ENCODE assay signal across 25 mouse cellular contexts in the genomic region with DNA sequence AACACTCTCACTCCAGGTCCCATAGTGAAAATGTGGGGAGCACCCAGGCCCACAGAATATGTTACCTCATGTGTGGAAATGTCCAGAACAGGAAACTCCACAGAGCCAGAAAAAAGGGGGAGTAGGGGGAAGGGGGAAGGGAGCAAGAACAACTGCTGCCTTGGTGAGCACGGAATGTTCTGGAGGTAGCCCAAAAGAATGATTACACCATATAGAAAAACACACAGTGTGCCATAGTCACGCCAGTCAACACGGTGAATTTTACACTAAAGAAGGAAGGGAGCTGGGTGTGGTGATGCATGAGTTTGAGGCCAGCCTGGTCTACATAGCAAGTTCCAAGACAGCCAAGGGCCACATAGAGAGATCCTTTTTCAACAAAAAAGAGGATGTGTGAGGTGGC. TPM values are rescaled to one million over a fixed set of nuclear protein-coding genes. Genes with fewer than 3 reads are reported as not detected.
DNase-seq lines count a peak whose midpoint lies in the region; ATAC-seq and TF ChIP-seq lines count a peak whose summit lies in the region.
"Had no signal": no experiment of that assay in that cellular context is flagged by ENCODE, and none has a peak within 500 bp of the region (broad histone marks: within the 10 kb centered on the region; RNA-seq: fewer than 3 reads in every experiment).

No protein-coding gene starts in this region.

- TF ChIP-seq POLR2A in CH12.LX (IDR thresholded peaks at IDR 0.05; ENCODE audit: low read depth, low read length): no peak

- H3K9ac ChIP-seq in lung, postnatal 0 days (replicated peaks; ENCODE audit: low read depth): no peak overlapping the region
- no peak overlapping the region for H3K9ac ChIP-seq in CH12.LX (ENCODE audit: insufficient read depth, low read depth)

- no peak for TF ChIP-seq RAD21 in CH12.LX (IDR thresholded peaks at IDR 0.05; ENCODE audit: low read depth, low read length)

- DNase-seq in lung, postnatal 0 days (ENCODE audit: low spot score): peak; percentile 51
- no peak for DNase-seq in lung, postnatal 10 days
- peak; percentile 73 for DNase-seq in A20 (ENCODE audit: low read depth, low spot score)
- no peak for DNase-seq in CH12.LX (ENCODE audit: extremely low read depth)
- DNase-seq in NIH3T3 (ENCODE audit: low read depth): peak; percentile 46
- no peak for DNase-seq in right cerebral cortex, postnatal 10 days (ENCODE audit: low spot score in 2 of 2)
- no peak for DNase-seq in midbrain, embryonic 10.5 days (ENCODE audit: low spot score)
- no peak for DNase-seq in adrenal gland, adult (ENCODE audit: inconsistent age in 2 of 2, low spot score in 1 of 2)
- DNase-seq: adrenal gland, adult 2 months; adrenal gland, adult 8-10 months; adrenal gland, postnatal 10 days; adrenal gland, postnatal 14 days; adrenal gland, postnatal 25 days; adrenal gland, postnatal 36 days; B cell, adult 2 months; cerebellum, adult 11 months; cerebellum, adult 11-12 months; cerebellum, adult 18-20 months; cerebellum, adult 2 months; cerebellum, adult 8-10 months; cerebellum, adult 9-10 months had no signal

- 59% methylated on average over 3 of the region's 3 CpGs for WGBS in lung, postnatal 0 days
- 85% methylated on average over 3 of the region's 3 CpGs for WGBS in midbrain, embryonic 10.5 days

- dilution Hi-C loops in CH12.LX (cut with MboI; ENCODE audit: extremely low pct_ligation_motif_present, extremely low pct_unique_long_range_greater_than_20kb, low sequenced_read_pairs): no loop called here

- no peaks in the 10 kb centered on the region for H3K36me3 ChIP-seq in lung, postnatal 0 days (ENCODE audit: insufficient read depth, low read length)
- peaks cover 64 to 77% of the 10 kb centered on the region in 2 experiments for H3K36me3 ChIP-seq in CH12.LX (replicated peaks in 1 of 2; ENCODE audit: control insufficient read depth in 1 of 2, insufficient read depth in 1 of 2, low read length in 1 of 2)
- no peaks in the 10 kb centered on the region for H3K36me3 ChIP-seq in midbrain, embryonic 10.5 days
- H3K36me3 ChIP-seq: G1E had no signal

- no peaks in the 10 kb centered on the region for H3K9me3 ChIP-seq in lung, postnatal 0 days (ENCODE audit: low read length)
- H3K9me3 ChIP-seq in CH12.LX (replicated peaks; ENCODE audit: low read length): no peaks in the 10 kb centered on the region
- no peaks in the 10 kb centered on the region for H3K9me3 ChIP-seq in midbrain, embryonic 10.5 days (replicated peaks)
- H3K9me3 ChIP-seq: G1E had no signal

- H3K4me2 ChIP-seq in lung, postnatal 0 days (replicated peaks; ENCODE audit: low read depth, low read length): no peak overlapping the region
- H3K4me2 ChIP-seq in CH12.LX (ENCODE audit: insufficient read depth, low read depth, poor library complexity, severe bottlenecking): no peak overlapping the region

- ATAC-seq in lung, postnatal 0 days: peak; percentile 27; the same call in 1 of the 2 replicates
- ATAC-seq: activated CD4-positive, CD25-positive, alpha-beta regulatory T cell, adult 4 months; CD4-positive, CD25-positive, alpha-beta regulatory T cell, adult 4 months; Patski had no signal

- in situ Hi-C loops in CH12.LX (cut with MboI; ENCODE audit: low pct_ligation_motif_present, low pct_unique_long_range_greater_than_20kb, low sequenced_read_pairs): no loop called here

- H3K79me2 ChIP-seq in CH12.LX (replicated peaks; ENCODE audit: control insufficient read depth, extremely low read depth, insufficient read depth, poor library complexity, severe bottlenecking): peaks cover 42% of the 10 kb centered on the region

- H3K27me3 ChIP-seq in lung, postnatal 0 days (replicated peaks; ENCODE audit: insufficient read depth, low read length): no peaks in the 10 kb centered on the region
- H3K27me3 ChIP-seq in CH12.LX (replicated peaks): no peaks in the 10 kb centered on the region
- H3K27me3 ChIP-seq in midbrain, embryonic 10.5 days (ENCODE audit: low read depth, poor library complexity, severe bottlenecking): peaks cover 43% of the 10 kb centered on the region

- TF ChIP-seq EP300 in lung, postnatal 0 days (IDR thresholded peaks at IDR 0.05): peak; percentile 71
- TF ChIP-seq EP300 in CH12.LX (IDR thresholded peaks at IDR 0.05; ENCODE audit: low read length): no peak

- H3K4me3 ChIP-seq in lung, postnatal 0 days (ENCODE audit: low read depth, low read length): no peak overlapping the region
- no peak overlapping the region for H3K4me3 ChIP-seq in CH12.LX (replicated peaks in 1 of 3; ENCODE audit: low read depth in 2 of 3, low read length in 2 of 3, poor library complexity in 1 of 3)
- no peak overlapping the region for H3K4me3 ChIP-seq in midbrain, embryonic 10.5 days

- no peak overlapping the region for H3K27ac ChIP-seq in lung, postnatal 0 days (ENCODE audit: low read length)
- peak overlapping the region; percentile 19; the same call in 1 of the 2 replicates for H3K27ac ChIP-seq in CH12.LX (ENCODE audit: insufficient read depth, low read depth)
- H3K27ac ChIP-seq in midbrain, embryonic 10.5 days (replicated peaks): no peak overlapping the region

- no peaks in the 10 kb centered on the region; the same call in 1 of the 2 replicates for H3K4me1 ChIP-seq in lung, postnatal 0 days (ENCODE audit: insufficient read depth, low read depth, low read length)
- H3K4me1 ChIP-seq in CH12.LX (ENCODE audit: control insufficient read depth in 1 of 2, insufficient read depth in 2 of 2): peaks cover 49 to 95% of the 10 kb centered on the region in 2 experiments
- peaks cover 33% of the 10 kb centered on the region for H3K4me1 ChIP-seq in midbrain, embryonic 10.5 days

- TF ChIP-seq CTCF in lung, postnatal 0 days (IDR thresholded peaks at IDR 0.05): no peak
- TF ChIP-seq CTCF in CH12.LX (conservative IDR thresholded peaks at IDR 0.05 in 1 of 2, IDR thresholded peaks at IDR 0.05 in 1 of 2; ENCODE audit: low read depth in 2 of 2, low read length in 2 of 2): no peak

TF ChIP-seq in CH12.LX, 34 proteins besides CTCF, POLR2A, EP300 and RAD21:
- TF ChIP-seq JUND (conservative IDR thresholded peaks at IDR 0.05; ENCODE audit: low read depth, low read length) (no peak), NELFE (IDR thresholded peaks at IDR 0.05; ENCODE audit: low read depth, low read length) (no peak), TBP (conservative IDR thresholded peaks at IDR 0.05; ENCODE audit: low read depth, low read length) (no peak), ZC3H11A (IDR thresholded peaks at IDR 0.05; ENCODE audit: low read depth, low read length) (no peak), USF1 (IDR thresholded peaks at IDR 0.05; ENCODE audit: low read depth, low read length) (no peak), JUN (IDR thresholded peaks at IDR 0.05; ENCODE audit: insufficient read depth, low read depth, low read length) (no peak), GABPA (IDR thresholded peaks at IDR 0.05; ENCODE audit: insufficient replicate concordance, low read depth, low read length) (no peak), SMC3 (IDR thresholded peaks at IDR 0.05; ENCODE audit: low read depth, low read length) (no peak), IRF4 (IDR thresholded peaks at IDR 0.05; ENCODE audit: low read depth, low read length) (no peak), MAZ (IDR thresholded peaks at IDR 0.05; ENCODE audit: low read depth, low read length) (no peak), ZNF384 (IDR thresholded peaks at IDR 0.05; ENCODE audit: low read depth, low read length) (no peak), ZKSCAN1 (IDR thresholded peaks at IDR 0.05; ENCODE audit: borderline replicate concordance, low read depth, low read length) (no peak), PAX5 (IDR thresholded peaks at IDR 0.05; ENCODE audit: low read length) (no peak), MYC (IDR thresholded peaks at IDR 0.05; ENCODE audit: low read depth, low read length) (no peak), HCFC1 (IDR thresholded peaks at IDR 0.05; ENCODE audit: low read depth, low read length) (no peak), ZMIZ1 (IDR thresholded peaks at IDR 0.05; ENCODE audit: low read depth, low read length) (no peak)

RNA-seq across cellular contexts. Expression of a gene that starts 8.8 kb away (rescaled TPM):
- polyA plus RNA-seq in lung, postnatal 0 days (2015; fragmentation: Nextera tagmentation; extraction: Ambion mirVana): 45.0 and 45.8 TPM in 2 replicates
- total RNA-seq in CH12.LX (2012; rRNA removed) (54.2 and 65.0 TPM in 2 replicates), CH12.LX (2014; rRNA removed) (68.2 and 73.6 TPM in 2 replicates)
- 42.3 and 48.5 TPM in 2 replicates for polyA plus RNA-seq in CH12.LX (2012; ENCODE audit: insufficient read length, low read depth)
- 66.1 and 73.4 TPM in 2 replicates for polyA plus RNA-seq in midbrain, embryonic 10.5 days (2016; fragmentation: Nextera tagmentation; extraction: Ambion mirVana)

RNA-seq across cellular contexts. Expression of a gene that starts 23.8 kb away (rescaled TPM):
- 0.11 and 0.29 TPM in 2 replicates for polyA plus RNA-seq in lung, postnatal 0 days (2015; fragmentation: Nextera tagmentation; extraction: Ambion mirVana)
- total RNA-seq in CH12.LX (2012; rRNA removed) (194 and 232 TPM in 2 replicates), CH12.LX (2014; rRNA removed) (60.1 and 61.0 TPM in 2 replicates)
- 130 and 168 TPM in 2 replicates for polyA plus RNA-seq in CH12.LX (2012; ENCODE audit: insufficient read length, low read depth)
- 0.46 and 0.86 TPM in 2 replicates for polyA plus RNA-seq in midbrain, embryonic 10.5 days (2016; fragmentation: Nextera tagmentation; extraction: Ambion mirVana)
- polyA plus RNA-seq: activated CD4-positive, CD25-positive, alpha-beta regulatory T cell, adult 4 months had no signal

RNA-seq across cellular contexts. Expression of a gene that starts 24.0 kb away (rescaled TPM):
- 33.4 and 34.2 TPM in 2 replicates for polyA plus RNA-seq in lung, postnatal 0 days (2015; fragmentation: Nextera tagmentation; extraction: Ambion mirVana)
- total RNA-seq in CH12.LX (2012; rRNA removed): 56.4 and 63.9 TPM in 2 replicates
- 22.2 and 28.7 TPM in 2 replicates for total RNA-seq in CH12.LX (2014; rRNA removed)
- polyA plus RNA-seq in CH12.LX (2012; ENCODE audit: insufficient read length, low read depth): 44.0 and 45.8 TPM in 2 replicates
- polyA plus RNA-seq in midbrain, embryonic 10.5 days (2016; fragmentation: Nextera tagmentation; extraction: Ambion mirVana): 38.2 and 41.3 TPM in 2 replicates

RNA-seq across cellular contexts. Expression of a gene that starts 24.4 kb away (rescaled TPM):
- 11.9 and 12.7 TPM in 2 replicates for polyA plus RNA-seq in lung, postnatal 0 days (2015; fragmentation: Nextera tagmentation; extraction: Ambion mirVana)
- total RNA-seq in CH12.LX (2012; rRNA removed): 13.8 and 17.2 TPM in 2 replicates
- 10.5 and 13.4 TPM in 2 replicates for total RNA-seq in CH12.LX (2014; rRNA removed)
- 9.5 and 12.3 TPM in 2 replicates for polyA plus RNA-seq in CH12.LX (2012; ENCODE audit: insufficient read length, low read depth)
- 16.1 and 18.1 TPM in 2 replicates for polyA plus RNA-seq in midbrain, embryonic 10.5 days (2016; fragmentation: Nextera tagmentation; extraction: Ambion mirVana)

RNA-seq across cellular contexts. Expression of a gene that starts 32.2 kb away (rescaled TPM):
- 27.8 and 32.0 TPM in 2 replicates for polyA plus RNA-seq in lung, postnatal 0 days (2015; fragmentation: Nextera tagmentation; extraction: Ambion mirVana)
- total RNA-seq in CH12.LX (2012; rRNA removed) (22.7 and 27.4 TPM in 2 replicates), CH12.LX (2014; rRNA removed) (15.6 and 16.4 TPM in 2 replicates)
- polyA plus RNA-seq in CH12.LX (2012; ENCODE audit: insufficient read length, low read depth): 61.3 and 71.3 TPM in 2 replicates
- 28.4 and 30.7 TPM in 2 replicates for polyA plus RNA-seq in midbrain, embryonic 10.5 days (2016; fragmentation: Nextera tagmentation; extraction: Ambion mirVana)

Comparison
In these comparisons a context has a peak if more than half of its experiments do, and no peak if none do; other contexts are left out.
1. DNase-seq: peak in lung, postnatal 0 days (single experiment), A20 (single experiment) and NIH3T3 (single experiment); none in lung, postnatal 10 days (single experiment), CH12.LX (single experiment), right cerebral cortex, postnatal 10 days (0 of 2), midbrain, embryonic 10.5 days (single experiment) and adrenal gland, adult (0 of 2).
2. RNA of a gene that starts 23.8 kb away (polyA plus RNA-seq): 130 to 168 TPM in CH12.LX; 0.46 to 0.86 TPM in midbrain, embryonic 10.5 days and 0.11 to 0.29 TPM in lung, postnatal 0 days; every median in the first group is over 10 times any median in the second.